Mouse (Mus musculus) kidney, adult 2 months (tissue): Measurements from ENCODE around the gene Fyb2.

Experiments
- CTCF ChIP-seq: fragments of 200-500 bp; conservative IDR thresholded peaks from 2 replicates; pipeline ENCODE4 v1.5.1; 2011; ENCODE audit warnings: low read depth, mild to moderate bottlenecking, control low read depth, low read length, moderate library complexity, mixed read lengths; ENCODE audit not compliant: insufficient read depth, insufficient read length
- POLR2A ChIP-seq: fragments of 200-500 bp; IDR thresholded peaks from one replicate; pipeline ENCODE4 v1.6.1; 2011; ENCODE audit warnings: low read depth, low read length, control low read depth

DNA sequence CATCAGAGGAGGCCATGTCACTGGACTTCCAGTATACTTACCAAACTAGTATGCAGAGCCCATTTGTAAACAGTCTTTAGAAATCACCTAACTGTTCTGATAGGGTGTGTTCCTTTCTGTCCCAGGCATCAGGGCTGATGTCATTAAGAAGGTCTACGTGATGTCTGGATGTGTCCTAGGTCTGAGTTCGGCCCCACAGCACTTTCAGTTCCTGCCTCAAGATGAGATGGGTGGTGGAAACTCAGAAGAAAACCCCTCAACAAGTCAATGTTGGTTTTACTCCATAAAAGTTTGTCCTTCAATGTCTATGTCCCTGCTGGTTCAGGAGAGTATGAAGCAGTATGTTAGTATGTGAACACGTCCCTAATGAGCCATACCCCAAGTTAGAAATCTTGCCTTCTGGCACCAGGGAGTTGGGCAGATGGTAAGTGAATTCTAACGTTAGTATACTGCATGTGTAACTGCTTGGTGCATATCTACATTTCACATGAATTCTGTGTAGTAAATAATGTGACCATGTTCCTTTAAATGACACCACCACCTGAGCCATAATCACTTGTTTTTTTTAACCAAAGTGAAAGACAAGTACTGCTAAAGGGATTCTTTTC is 102.9 kb downstream of the Fyb2 start:
- TF ChIP-seq CTCF (no peak), POLR2A (no peak)
